Mouse (Mus musculus) testis, adult 2 months (tissue): Measurements from ENCODE around the gene Gzma. TPM values are rescaled to one million over a fixed set of nuclear protein-coding genes. Genes with fewer than 3 reads are reported as not detected.

Experiments used
- H3K27ac ChIP-seq: fragments of 200-500 bp; 2 replicates; pipeline ENCODE4 v1.5.1; 2012; ENCODE audit warnings: low read depth, low read length; ENCODE audit not compliant: control insufficient read depth, insufficient read depth
- H3K27me3 ChIP-seq: fragments of 200-500 bp; 2 replicates; pipeline ENCODE4 v1.6.1; 2012; ENCODE audit warnings: mild to moderate bottlenecking, low read length, moderate library complexity; ENCODE audit not compliant: control insufficient read depth, insufficient read depth
- H3K36me3 ChIP-seq: fragments of 200-500 bp; 2 replicates; pipeline ENCODE4 v1.6.1; 2012; ENCODE audit warnings: mild to moderate bottlenecking, low read length; ENCODE audit not compliant: control insufficient read depth, insufficient read depth
- H3K4me1 ChIP-seq: fragments of 200-500 bp; 2 replicates; pipeline ENCODE4 v1.6.1; 2012; ENCODE audit warnings: low read length; ENCODE audit not compliant: control insufficient read depth, insufficient read depth
- H3K4me3 ChIP-seq: fragments of 200-500 bp; 2 replicates; pipeline ENCODE4 v1.5.1; 2012; ENCODE audit warnings: low read depth, mild to moderate bottlenecking, low read length, moderate library complexity, mixed read lengths; ENCODE audit not compliant: control insufficient read depth
- CTCF ChIP-seq: fragments of 200-500 bp; IDR thresholded peaks from 2 replicates; pipeline ENCODE4 v1.5.1; 2012; ENCODE audit warnings: low read depth, mild to moderate bottlenecking, inconsistent platforms, low read length, moderate library complexity; ENCODE audit not compliant: control insufficient read depth, insufficient read depth, insufficient replicate concordance
- POLR2A ChIP-seq: fragments of 200-500 bp; IDR thresholded peaks from 2 replicates; pipeline ENCODE4 v1.6.1; 2012; ENCODE audit warnings: low read depth, mild to moderate bottlenecking, inconsistent platforms, low read length, moderate library complexity; ENCODE audit not compliant: control insufficient read depth
- polyA plus RNA-seq: library from polyadenylated mRNA; depleted of rRNA; stranded (reverse); fragments of >200 nt; gene quantifications from 2 replicates; pipeline ENCODE4 v1.2.3, GENCODE M21; 2012; rRNA removed

The Gzma gene
- polyA plus RNA-seq: 0.16 TPM in 1 of 2 replicates, not detected in the other

DNA sequence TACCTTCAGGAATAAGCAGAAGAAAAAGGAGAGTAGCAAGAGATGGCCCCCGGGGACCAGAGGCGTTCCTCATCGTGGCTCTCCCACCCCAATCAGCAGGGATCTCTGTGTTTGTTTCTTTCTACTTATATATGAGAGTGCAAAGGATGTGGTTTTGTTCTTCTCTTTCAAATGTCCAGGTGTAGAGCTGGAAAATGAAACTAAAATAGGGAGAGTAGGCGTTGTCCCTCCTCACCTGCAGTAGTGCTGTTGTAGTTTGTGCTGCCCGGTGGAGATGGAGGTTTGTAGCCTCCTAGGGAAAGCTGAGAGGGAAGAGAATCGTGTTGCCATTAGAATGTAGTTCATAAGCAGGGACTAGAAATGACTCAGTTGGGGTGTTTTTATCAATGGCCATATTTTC, at the start of gene Gzma:
Gzma (minus strand) TSS at position 103 of the 400 bp plus-strand sequence.
- Histone ChIP-seq H3K4me1 (no peaks in the 10 kb centered on the region), H3K27ac (no peak within 1 kb of the TSS), H3K27me3 (no peaks in the 10 kb centered on the region), H3K4me3 (no peak within 1 kb of the TSS), H3K36me3 (no peaks in the 10 kb centered on the region)
- TF ChIP-seq POLR2A: no peak
- no peak for TF ChIP-seq CTCF

DNA sequence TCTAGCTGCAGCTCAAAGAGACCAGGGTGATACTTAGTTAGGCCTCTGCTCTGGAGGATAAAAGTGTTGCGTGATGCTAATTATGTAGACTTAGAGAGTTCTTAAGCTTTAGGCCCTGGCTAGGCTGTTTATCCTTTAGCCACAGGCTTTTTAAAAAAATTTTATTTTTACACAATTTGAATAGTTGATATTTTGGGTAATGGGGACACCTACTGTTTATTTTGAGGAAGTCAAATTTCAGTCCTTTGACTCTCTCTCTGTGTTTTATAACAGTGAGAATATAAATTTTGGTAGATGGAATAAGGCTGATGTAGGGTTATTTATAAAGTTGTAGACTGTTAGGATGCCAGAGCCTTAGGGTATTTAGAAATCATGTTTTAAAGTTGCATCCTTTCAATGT, 38.8 kb upstream of the Gzma start:
- Histone ChIP-seq H3K4me1 (peaks cover 5% of the 10 kb centered on the region; the same call in 1 of the 2 replicates), H3K27me3 (no peaks in the 10 kb centered on the region), H3K4me3 (no peak overlapping the region), H3K27ac (no peak overlapping the region), H3K36me3 (no peaks in the 10 kb centered on the region)
- TF ChIP-seq POLR2A (no peak), CTCF (no peak)

GRCm38 (mm10) chr13:113129974-113130373, 29.2 kb upstream of the Gzma start:
- no peaks in the 10 kb centered on the region for H3K36me3 ChIP-seq
- H3K27ac ChIP-seq: no peak overlapping the region
- TF ChIP-seq POLR2A: no peak
- TF ChIP-seq CTCF: no peak
- no peak overlapping the region for H3K4me3 ChIP-seq
- H3K27me3 ChIP-seq: no peaks in the 10 kb centered on the region
- no peaks in the 10 kb centered on the region for H3K4me1 ChIP-seq

DNA sequence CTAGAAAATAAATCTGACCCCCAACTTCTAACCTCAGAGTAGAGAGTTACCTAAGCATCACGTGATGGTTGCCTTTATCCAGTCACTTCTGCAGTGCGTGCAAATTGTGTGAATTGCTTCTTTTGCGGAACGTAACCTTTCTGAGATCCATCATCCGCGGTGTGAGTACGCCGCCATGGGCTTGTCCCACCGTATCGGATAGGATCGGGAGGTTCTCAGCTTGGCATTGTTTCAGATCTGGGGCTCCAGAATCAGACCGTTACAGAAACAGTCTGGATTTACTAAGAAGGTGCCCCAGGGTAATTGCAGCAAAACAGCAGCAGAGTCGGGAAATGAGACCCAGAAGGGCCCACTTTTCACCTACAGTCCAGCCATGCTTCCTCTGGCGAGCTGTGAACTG, 20.5 kb upstream of the Gzma start:
- Histone ChIP-seq H3K27me3 (no peaks in the 10 kb centered on the region), H3K4me1 (peaks cover 2% of the 10 kb centered on the region; the same call in 1 of the 2 replicates), H3K27ac (no peak overlapping the region), H3K36me3 (no peaks in the 10 kb centered on the region), H3K4me3 (peak overlapping the region; percentile 20; the same call in 1 of the 2 replicates)
- no peak for TF ChIP-seq CTCF
- TF ChIP-seq POLR2A: no peak

GRCm38 (mm10) chr13:113120324-113121237, 19.8 kb upstream of the Gzma start:
- Histone ChIP-seq H3K27ac (no peak overlapping the region), H3K36me3 (no peaks in the 10 kb centered on the region), H3K27me3 (no peaks in the 10 kb centered on the region), H3K4me1 (peaks cover 2% of the 10 kb centered on the region; the same call in 1 of the 2 replicates), H3K4me3 (no peak overlapping the region)
- TF ChIP-seq POLR2A (no peak), CTCF (no peak)

- Histone ChIP-seq H3K27me3 (no peaks in the 10 kb centered on the region), H3K4me1 (peaks cover 2% of the 10 kb centered on the region; the same call in 1 of the 2 replicates), H3K4me3 (no peak overlapping the region), H3K36me3 (no peaks in the 10 kb centered on the region), H3K27ac (no peak overlapping the region)
- TF ChIP-seq POLR2A: no peak
- no peak for TF ChIP-seq CTCF
These were observed 18.2 kb upstream of the Gzma start for GRCm38 (mm10) chr13:113118977-113119376.

GRCm38 (mm10) chr13:113104759-113105158, 4.0 kb upstream of the Gzma start:
- no peak overlapping the region for H3K4me3 ChIP-seq
- H3K4me1 ChIP-seq: peaks cover 3% of the 10 kb centered on the region; the same call in 1 of the 2 replicates
- H3K27me3 ChIP-seq: no peaks in the 10 kb centered on the region
- no peak overlapping the region for H3K27ac ChIP-seq
- TF ChIP-seq POLR2A: no peak
- TF ChIP-seq CTCF: no peak
- no peaks in the 10 kb centered on the region for H3K36me3 ChIP-seq
